Mouse (Mus musculus) 3T3-L1 (cell line): ENCODE measurements at regions not wholly inside any gene's neighbourhood (a gene's known extent, or its start where the extent isn't known, plus 50 kb on each side); places are given as distances from the start of the nearest gene placed in this dataset.
A peak's percentile ranks its signal among the peaks of the same experiment; 100 is the strongest.

Experiments
- DNase-seq: peaks from one replicate; pipeline ENCODE4 v3.0.0-alpha.2; 2015; ENCODE audit warnings: low read depth, low spot score

DNA sequence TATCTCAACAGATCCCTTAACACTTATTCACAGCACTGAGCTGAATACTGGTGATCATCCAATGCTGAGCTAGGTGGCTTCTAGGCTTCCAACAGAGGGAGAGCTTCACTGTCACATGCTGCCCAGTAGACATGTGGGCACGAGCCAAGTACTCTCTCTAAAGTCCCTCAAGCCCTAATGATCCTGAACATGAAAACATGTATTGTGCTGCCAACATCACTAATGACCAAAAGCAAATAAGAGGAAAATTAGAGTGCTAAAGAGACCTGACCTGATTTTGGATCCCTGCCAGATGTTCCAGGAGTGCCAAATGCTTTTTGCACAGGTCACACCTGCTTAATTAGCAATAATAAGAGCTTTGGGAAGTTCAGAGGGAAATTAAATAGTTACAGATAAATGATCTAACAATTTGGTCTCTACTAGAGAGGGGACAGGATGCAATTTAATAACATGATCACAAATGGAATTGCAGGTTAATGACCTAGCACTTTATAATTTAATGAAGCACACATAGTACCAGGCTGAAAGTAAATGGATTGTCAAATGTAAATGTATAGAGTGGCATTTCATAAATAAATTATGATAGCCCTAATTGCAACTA, 215.6 kb upstream of the Ins1 start:
- DNase-seq = no peak

DNA sequence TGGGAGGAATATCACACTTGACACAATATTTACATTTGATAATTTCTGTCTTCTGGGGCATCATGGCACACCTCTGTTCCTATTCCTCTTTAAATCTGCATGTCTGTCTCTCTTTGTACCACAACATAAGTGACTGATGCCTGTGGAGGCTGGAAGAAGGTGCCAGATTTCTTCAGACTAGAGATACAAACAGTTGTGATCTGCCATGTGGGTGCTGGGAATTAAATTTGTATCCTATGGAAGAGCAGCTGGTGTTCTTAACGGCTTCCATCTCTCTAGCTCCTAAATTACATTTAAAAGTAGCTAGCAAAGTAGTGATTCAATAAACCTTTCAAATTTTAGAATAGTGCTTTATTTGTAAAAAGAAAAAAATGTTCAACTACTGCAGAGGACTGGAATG, 195.3 kb upstream of the Ins1 start:
- no peak for DNase-seq

DNA sequence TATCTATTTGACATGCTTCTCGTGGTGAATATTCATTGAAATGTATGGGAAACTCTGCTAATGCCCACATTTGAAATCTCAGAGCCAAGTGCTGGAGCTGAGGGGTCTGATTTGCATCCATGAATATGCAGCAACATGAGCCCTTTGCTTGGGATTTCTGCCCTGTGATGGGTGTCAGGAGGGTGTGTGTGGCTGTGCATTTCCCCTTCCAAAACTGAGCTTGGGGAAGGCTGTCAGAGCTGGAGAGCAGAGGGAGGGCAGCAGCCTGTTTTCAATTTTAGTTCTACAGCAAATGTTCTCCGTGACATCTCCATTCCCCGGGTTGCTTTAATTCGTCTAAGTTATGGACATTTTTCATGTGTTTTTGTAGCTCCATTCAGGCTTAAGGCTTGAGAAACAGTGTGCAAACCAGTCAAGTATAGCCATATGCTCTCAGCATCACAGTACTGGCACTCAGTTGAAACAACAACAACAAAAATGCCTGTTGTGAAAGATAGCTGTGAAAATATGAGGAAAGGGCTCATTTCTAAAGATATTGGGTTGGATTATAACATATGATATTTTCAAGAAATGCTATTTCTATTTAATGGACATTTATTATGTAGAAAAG, 194.1 kb upstream of the Ins1 start:
- no peak for DNase-seq

DNA sequence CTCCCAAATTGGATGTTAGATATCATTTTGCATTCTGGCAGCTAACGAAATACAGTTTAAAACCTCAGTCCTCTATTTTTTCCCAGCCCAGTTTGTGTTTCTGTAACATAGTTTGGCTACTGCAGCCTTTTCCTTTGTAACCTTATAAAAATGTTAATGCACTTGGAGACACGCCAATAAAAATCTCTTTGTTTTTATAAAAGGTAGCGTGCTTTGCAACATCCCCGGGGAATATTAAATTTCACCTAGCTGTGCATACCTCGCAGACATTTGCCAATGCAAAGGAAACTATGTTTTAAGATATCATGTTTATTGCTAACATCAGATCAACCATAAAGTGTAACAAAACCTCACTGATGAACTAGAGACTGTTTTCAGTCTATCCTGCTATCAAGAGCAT, 192.9 kb upstream of the Ins1 start:
- DNase-seq = no peak

DNA sequence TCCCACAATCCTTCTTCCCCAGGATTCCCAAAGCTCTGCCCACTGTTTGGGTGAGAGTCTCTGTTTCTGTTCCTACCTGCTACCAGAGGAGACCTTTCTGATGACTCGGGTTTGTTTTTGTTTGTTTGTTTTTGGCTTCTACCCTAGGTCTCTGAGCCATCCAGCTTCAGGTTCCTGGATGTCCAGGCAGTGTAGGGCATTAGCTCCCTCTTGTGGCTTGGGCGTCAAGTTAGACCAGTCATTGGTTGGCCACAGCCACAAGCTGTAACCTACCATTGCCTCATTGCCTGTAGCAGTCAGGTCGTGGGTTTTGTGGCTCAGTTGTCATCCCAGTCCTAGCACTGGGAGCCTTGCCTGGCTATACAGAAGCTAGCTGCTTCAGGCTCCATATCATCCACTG, 185.1 kb upstream of the Ins1 start:
- peak; percentile 2 for DNase-seq

DNA sequence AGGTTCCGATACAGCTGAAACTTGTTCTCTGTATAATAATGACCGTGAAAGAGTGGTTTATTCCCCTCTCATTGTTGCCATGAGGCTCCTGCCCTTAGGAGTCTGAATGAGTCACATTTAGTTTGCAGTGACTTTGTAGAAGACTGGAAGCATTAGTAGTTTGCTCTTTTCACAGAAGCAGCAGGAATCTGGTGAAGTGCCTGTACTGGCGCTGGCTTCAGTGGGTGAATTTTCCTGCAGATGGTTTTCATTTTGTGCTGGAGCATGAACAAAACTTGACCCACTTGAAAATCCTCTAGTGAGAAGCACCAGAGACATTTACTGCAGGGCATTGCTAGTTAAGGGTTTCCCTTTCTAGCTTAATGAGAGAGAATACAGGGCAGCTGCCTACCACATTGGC, 151.7 kb upstream of the Ins1 start:
- DNase-seq = no peak
